Mouse (Mus musculus) CH12.LX (cell line): ENCODE results near the gene Bcas3.
A peak's percentile ranks its signal among the peaks of the same experiment; 100 is the strongest.

ENCODE experiments used
- CTCF ChIP-seq, 2 experiments: IDR thresholded peaks in 1 of 2; conservative IDR thresholded peaks in 1 of 2; 2 replicates each; pipeline ENCODE4 v1.5.1; 2011 to 2012; ENCODE audit warnings: low read depth in 2 of 2, low read length in 2 of 2, improper control_type of control experiment in 1 of 2, inconsistent platforms in 1 of 2, mild to moderate bottlenecking in 1 of 2, moderate library complexity in 1 of 2
- ZC3H11A ChIP-seq: IDR thresholded peaks from 2 replicates; pipeline ENCODE4 v1.6.1; 2012; ENCODE audit warnings: low read depth, mild to moderate bottlenecking, inconsistent platforms, low read length, improper control_type of control experiment

DNA sequence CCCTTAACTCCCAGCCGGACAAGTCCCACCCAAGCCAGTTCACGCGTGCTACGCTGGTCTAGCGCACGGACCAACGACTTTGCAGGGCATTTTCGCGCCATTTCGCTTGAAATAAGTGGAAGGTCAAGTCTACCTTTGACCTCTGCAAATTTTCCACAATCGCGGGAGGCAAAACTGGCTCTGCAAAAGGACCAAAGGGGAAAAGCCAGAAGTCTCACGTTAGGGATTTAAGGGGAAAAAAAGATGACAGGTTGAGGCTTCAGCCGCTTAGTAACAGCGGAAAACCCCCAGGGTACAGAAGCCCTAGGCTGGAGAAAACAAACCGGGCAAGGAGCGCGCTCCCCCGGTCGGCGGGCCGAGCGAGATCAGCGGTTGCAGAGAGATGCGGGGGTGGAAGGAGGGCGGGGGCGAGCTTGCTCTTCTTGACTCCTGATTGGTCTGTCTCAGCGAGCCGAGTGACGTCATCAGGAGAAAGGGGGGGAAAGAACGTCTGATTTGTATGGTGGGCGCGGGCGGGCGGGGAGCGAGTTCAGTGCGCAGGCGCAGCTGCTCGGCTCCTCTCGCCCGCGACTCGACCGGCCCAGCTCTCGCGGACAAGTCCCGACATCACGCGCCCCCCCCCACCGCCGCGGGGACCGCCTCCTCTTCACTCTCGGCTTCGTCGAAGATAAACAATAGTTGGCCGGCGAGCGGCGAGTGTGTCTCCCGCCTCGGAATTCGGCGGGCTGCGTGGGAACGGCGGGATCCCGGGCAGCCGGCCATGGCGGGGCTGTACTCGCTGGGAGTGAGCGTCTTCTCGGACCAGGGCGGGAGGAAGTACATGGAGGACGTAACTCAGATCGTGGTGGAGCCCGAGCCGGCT is 42.0 kb upstream of the Bcas3 start, which contains the start of gene Ppm1d:
- TF ChIP-seq CTCF (conservative IDR thresholded peaks at IDR 0.05 in 1 of 2, IDR thresholded peaks at IDR 0.05 in 1 of 2; ENCODE audit: low read depth in 2 of 2, low read length in 2 of 2) (peak in 1 of 2 experiments; percentile 28; a peak in 2 of 4 replicates), ZC3H11A (no peak)
